Mouse (Mus musculus): Measurements from ENCODE around the gene Necap2.

DNA sequence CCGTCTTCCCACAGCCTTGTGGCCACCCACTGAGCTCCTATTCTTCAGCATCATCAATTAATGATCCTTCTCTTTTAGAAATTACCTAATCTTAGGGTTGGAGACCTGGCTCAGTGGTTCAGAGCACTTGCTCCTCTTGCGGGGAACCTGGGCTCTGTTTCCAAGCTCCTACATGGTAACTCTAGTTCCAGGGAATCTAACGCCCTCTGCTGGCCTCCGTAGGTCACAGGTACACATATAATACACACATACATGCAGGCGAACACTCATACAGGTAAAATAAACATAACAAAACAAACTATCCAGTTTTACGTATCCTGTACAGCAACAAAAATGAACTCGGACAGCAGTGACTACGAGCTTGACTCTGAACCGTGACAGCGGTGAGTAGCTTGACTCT is 21.2 kb downstream of the Necap2 start:
- TF ChIP-seq POLR2A (IDR thresholded peaks at IDR 0.05; ENCODE audit: borderline replicate concordance, control insufficient read depth, low read depth, low read length) (no peak), CTCF (IDR thresholded peaks at IDR 0.05; ENCODE audit: control insufficient read depth, insufficient read depth, low read length) (no peak)

All from bone marrow, adult 2 months (tissue).